Mouse (Mus musculus): Measurements from ENCODE around the gene Tram1l1. TPM values are rescaled to one million over a fixed set of nuclear protein-coding genes. Genes with fewer than 3 reads are reported as not detected.
"Not testable (repeated sequence)": the region's sequence is repeated elsewhere in the genome, so short reads cannot be mapped to it uniquely, and the experiment has no call there.

The Tram1l1 gene
- polyA plus RNA-seq (2014; fragmentation: Nextera tagmentation; extraction: Ambion mirVana): 55.7 and 57.1 TPM in 2 replicates

DNA sequence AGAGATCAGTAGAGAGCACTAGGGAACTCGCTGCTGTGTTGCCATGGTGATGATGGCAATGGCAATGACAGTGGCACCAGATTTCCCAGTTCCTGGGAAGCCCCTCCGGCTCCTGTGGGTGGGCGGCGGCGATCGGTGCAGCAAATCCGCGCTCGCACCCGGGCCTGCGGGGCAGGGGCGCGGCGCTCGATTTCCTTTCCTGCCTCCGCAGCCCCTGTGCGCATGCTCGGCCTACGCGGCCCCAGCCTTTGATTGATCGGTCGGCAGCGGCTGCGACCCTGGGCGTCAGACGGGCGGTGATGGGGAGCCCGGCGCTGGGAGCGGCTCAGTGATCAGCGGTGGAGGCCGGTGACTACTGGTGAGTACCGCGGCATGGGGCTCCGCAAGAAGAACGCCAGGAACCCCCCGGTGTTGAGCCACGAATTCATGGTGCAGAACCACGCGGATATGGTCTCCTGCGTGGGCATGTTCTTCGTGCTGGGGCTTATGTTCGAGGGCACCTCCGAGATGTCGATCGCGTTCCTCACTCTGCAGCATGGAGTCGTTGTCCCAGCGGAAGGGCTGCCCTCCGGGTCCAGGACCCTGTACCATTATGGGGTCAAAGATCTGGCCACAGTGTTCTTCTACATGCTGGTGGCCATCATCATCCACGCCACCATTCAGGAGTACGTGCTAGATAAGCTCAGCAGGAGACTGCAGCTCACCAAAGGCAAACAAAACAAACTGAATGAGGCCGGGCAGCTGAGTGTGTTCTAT, at the start of gene Tram1l1:
Gene Tram1l1 (plus strand): TSS at position 35 of the 756 bp plus-strand sequence.
- Histone ChIP-seq H3K9ac (replicated peaks; ENCODE audit: low read depth, low read length) (peak within 1 kb of the TSS; percentile 55), H3K27me3 (ENCODE audit: control insufficient read depth, insufficient read depth, low read length) (no peaks in the 10 kb centered on the region), H3K4me2 (ENCODE audit: low read depth, low read length) (peak within 1 kb of the TSS; percentile 61), H3K27ac (ENCODE audit: low read depth, low read length) (peak within 1 kb of the TSS; percentile 88), H3K4me1 (ENCODE audit: control insufficient read depth, insufficient read depth, low read length) (peaks cover 17% of the 10 kb centered on the region), H3K36me3 (ENCODE audit: control insufficient read depth, insufficient read depth, low read length) (no peaks in the 10 kb centered on the region; the same call in 1 of the 2 replicates), H3K9me3 (ENCODE audit: control insufficient read depth, low read length) (no peaks in the 10 kb centered on the region), H3K4me3 (ENCODE audit: low read depth, low read length) (peak within 1 kb of the TSS; percentile 42)
- WGBS: 2% methylated on average over 53 of the region's 53 CpGs
- ATAC-seq (ENCODE audit: low read depth): peak; percentile 97

- H3K4me2 ChIP-seq (ENCODE audit: low read depth, low read length): no peak overlapping the region
- H3K4me1 ChIP-seq (ENCODE audit: control insufficient read depth, insufficient read depth, low read length): no peaks in the 10 kb centered on the region
- no peaks in the 10 kb centered on the region for H3K36me3 ChIP-seq (ENCODE audit: control insufficient read depth, insufficient read depth, low read length)
- ATAC-seq (ENCODE audit: low read depth): no peak
- H3K27me3 ChIP-seq (ENCODE audit: control insufficient read depth, insufficient read depth, low read length): no peaks in the 10 kb centered on the region
- no peak overlapping the region for H3K9ac ChIP-seq (replicated peaks; ENCODE audit: low read depth, low read length)
- 69% methylated on average over 4 of the region's 4 CpGs for WGBS
- H3K27ac ChIP-seq (ENCODE audit: low read depth, low read length): no peak overlapping the region
- H3K9me3 ChIP-seq (ENCODE audit: control insufficient read depth, low read length): no peaks in the 10 kb centered on the region
- no peak overlapping the region for H3K4me3 ChIP-seq (ENCODE audit: low read depth, low read length)
Measured at GRCm38 (mm10) chr3:124271229-124271628, 49.4 kb upstream of the Tram1l1 start.

- no peaks in the 10 kb centered on the region for H3K9me3 ChIP-seq (ENCODE audit: control insufficient read depth, low read length)
- H3K36me3 ChIP-seq (ENCODE audit: control insufficient read depth, insufficient read depth, low read length): no peaks in the 10 kb centered on the region
- no peak overlapping the region for H3K4me2 ChIP-seq (ENCODE audit: low read depth, low read length)
- ATAC-seq (ENCODE audit: low read depth): no peak
- H3K27me3 ChIP-seq (ENCODE audit: control insufficient read depth, insufficient read depth, low read length): no peaks in the 10 kb centered on the region
- H3K4me1 ChIP-seq (ENCODE audit: control insufficient read depth, insufficient read depth, low read length): no peaks in the 10 kb centered on the region
- WGBS: 66% methylated on average over 3 of the region's 3 CpGs
- no peak overlapping the region for H3K9ac ChIP-seq (replicated peaks; ENCODE audit: low read depth, low read length)
- no peak overlapping the region for H3K4me3 ChIP-seq (ENCODE audit: low read depth, low read length)
- no peak overlapping the region for H3K27ac ChIP-seq (ENCODE audit: low read depth, low read length)
Measured at GRCm38 (mm10) chr3:124271668-124272067, 49.0 kb upstream of the Tram1l1 start.

DNA sequence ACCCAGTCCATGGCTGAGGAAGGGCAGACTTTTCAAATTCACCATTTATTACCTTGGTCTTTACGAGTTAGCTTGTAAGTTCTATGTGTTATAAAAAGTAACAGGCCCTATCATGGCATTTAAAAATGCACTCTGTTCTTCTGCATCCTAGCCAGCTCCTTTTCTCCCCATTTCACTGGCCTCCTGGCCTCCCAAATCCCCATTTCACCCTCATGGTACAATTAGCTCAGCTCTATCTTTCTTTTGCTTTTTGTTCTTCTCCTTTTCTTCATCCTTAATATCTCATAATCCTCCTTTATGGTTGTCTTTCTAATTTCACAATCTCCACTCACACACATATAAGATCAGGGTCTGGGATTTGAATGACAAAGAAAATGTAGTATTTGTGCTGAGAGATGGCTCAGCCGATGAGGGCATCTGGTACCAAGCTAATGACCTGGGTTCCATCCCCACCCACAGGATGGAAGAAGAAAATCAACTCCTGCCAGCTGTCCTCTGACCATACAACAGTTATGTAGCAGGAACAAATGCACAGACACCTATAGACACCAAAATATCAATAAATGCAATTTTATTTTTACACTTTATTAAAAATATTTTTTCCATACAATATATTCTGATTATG, 48.1 kb upstream of the Tram1l1 start:
- WGBS: 31% methylated on average over 2 of the region's 2 CpGs
- Histone ChIP-seq H3K36me3 (ENCODE audit: control insufficient read depth, insufficient read depth, low read length) (no peaks in the 10 kb centered on the region), H3K4me1 (ENCODE audit: control insufficient read depth, insufficient read depth, low read length) (no peaks in the 10 kb centered on the region), H3K27ac (ENCODE audit: low read depth, low read length) (no peak overlapping the region), H3K9me3 (ENCODE audit: control insufficient read depth, low read length) (no peaks in the 10 kb centered on the region), H3K4me3 (ENCODE audit: low read depth, low read length) (no peak overlapping the region), H3K9ac (replicated peaks; ENCODE audit: low read depth, low read length) (no peak overlapping the region), H3K4me2 (ENCODE audit: low read depth, low read length) (no peak overlapping the region), H3K27me3 (ENCODE audit: control insufficient read depth, insufficient read depth, low read length) (no peaks in the 10 kb centered on the region)
- ATAC-seq (ENCODE audit: low read depth): peak; percentile 68; the same call in 1 of the 2 replicates

- 9% methylated on average over 13 of the region's 13 CpGs for whole genome bisulfite sequencing
- H3K9ac ChIP-seq (replicated peaks; ENCODE audit: low read depth, low read length): not testable (repeated sequence)
- peak; percentile 71; the same call in 1 of the 2 replicates for ATAC-seq (ENCODE audit: low read depth)
Measured at GRCm38 (mm10) chr3:124274928-124275609, 45.6 kb upstream of the Tram1l1 start.

DNA sequence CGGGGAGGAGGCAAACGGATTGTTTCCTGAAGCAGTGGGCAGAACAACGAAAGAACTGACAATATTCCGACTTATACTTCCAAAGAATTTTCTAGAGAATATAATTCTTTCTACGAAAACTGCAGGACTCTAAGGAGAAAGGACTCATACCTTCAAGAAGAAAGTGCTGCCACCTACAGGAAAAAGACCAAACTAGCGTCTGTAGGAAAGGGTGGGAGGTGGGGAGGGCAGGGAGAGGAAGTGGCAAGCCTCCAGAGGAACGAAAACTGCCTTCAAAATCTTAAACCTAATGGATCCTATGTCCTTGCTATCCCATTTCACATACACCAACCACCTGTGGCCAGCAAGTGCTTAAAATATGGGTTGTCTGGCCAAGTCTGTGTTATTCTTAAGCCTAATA, 31.7 kb upstream of the Tram1l1 start:
- not testable (repeated sequence) for H3K9me3 ChIP-seq (ENCODE audit: control insufficient read depth, low read length); H3K4me2 ChIP-seq (ENCODE audit: low read depth, low read length); H3K4me1 ChIP-seq (ENCODE audit: control insufficient read depth, insufficient read depth, low read length); H3K36me3 ChIP-seq (ENCODE audit: control insufficient read depth, insufficient read depth, low read length); H3K27ac ChIP-seq (ENCODE audit: low read depth, low read length); H3K4me3 ChIP-seq (ENCODE audit: low read depth, low read length); ATAC-seq (ENCODE audit: low read depth); H3K9ac ChIP-seq (replicated peaks; ENCODE audit: low read depth, low read length); H3K27me3 ChIP-seq (ENCODE audit: control insufficient read depth, insufficient read depth, low read length)
- 49% methylated on average over 7 of the region's 7 CpGs for WGBS

More at GRCm38 (mm10) chr3:124274928-124275609, 45.6 kb upstream of the Tram1l1 start:
- H3K9me3 ChIP-seq (ENCODE audit: control insufficient read depth, low read length); H3K36me3 ChIP-seq (ENCODE audit: control insufficient read depth, insufficient read depth, low read length); H3K27me3 ChIP-seq (ENCODE audit: control insufficient read depth, insufficient read depth, low read length); H3K4me1 ChIP-seq (ENCODE audit: control insufficient read depth, insufficient read depth, low read length); H3K4me2 ChIP-seq (ENCODE audit: low read depth, low read length); H3K27ac ChIP-seq (ENCODE audit: low read depth, low read length); H3K4me3 ChIP-seq (ENCODE audit: low read depth, low read length): not testable (repeated sequence)

DNA sequence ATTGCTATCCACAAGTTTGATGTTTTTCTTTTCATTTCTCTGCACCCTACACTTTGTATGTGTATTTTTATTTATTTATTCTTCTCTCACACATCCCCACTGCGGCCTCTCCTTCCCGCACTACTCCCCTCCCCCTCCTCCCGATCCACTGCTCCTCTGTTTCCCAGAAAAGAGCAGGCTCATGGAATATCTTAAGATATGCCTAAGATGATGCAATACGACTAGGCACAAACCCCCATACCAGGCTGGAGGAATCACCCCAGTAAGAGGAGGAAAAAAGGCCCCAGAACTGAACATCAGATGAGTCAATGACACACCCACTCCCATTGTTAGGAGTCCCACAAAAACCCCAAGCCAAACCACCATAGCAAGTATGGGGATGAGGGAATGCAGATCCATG, 1.4 kb upstream of the Tram1l1 start:
- Histone ChIP-seq H3K9ac (replicated peaks; ENCODE audit: low read depth, low read length) (no peak overlapping the region), H3K36me3 (ENCODE audit: control insufficient read depth, insufficient read depth, low read length) (no peaks in the 10 kb centered on the region; the same call in 1 of the 2 replicates), H3K9me3 (ENCODE audit: control insufficient read depth, low read length) (no peaks in the 10 kb centered on the region), H3K4me1 (ENCODE audit: control insufficient read depth, insufficient read depth, low read length) (peaks cover 17% of the 10 kb centered on the region), H3K27ac (ENCODE audit: low read depth, low read length) (peak overlapping the region; percentile 64), H3K27me3 (ENCODE audit: control insufficient read depth, insufficient read depth, low read length) (no peaks in the 10 kb centered on the region), H3K4me3 (ENCODE audit: low read depth, low read length) (no peak overlapping the region), H3K4me2 (ENCODE audit: low read depth, low read length) (no peak overlapping the region)
- no peak for ATAC-seq (ENCODE audit: low read depth)
- WGBS: 79% methylated on average over 4 of the region's 4 CpGs

GRCm38 (mm10) chr3:124320398-124320797, 257 bp upstream of the Tram1l1 start:
- Histone ChIP-seq H3K36me3 (ENCODE audit: control insufficient read depth, insufficient read depth, low read length) (no peaks in the 10 kb centered on the region; the same call in 1 of the 2 replicates), H3K4me3 (ENCODE audit: low read depth, low read length) (peak overlapping the region; percentile 42), H3K27me3 (ENCODE audit: control insufficient read depth, insufficient read depth, low read length) (no peaks in the 10 kb centered on the region), H3K27ac (ENCODE audit: low read depth, low read length) (peak overlapping the region; percentile 88), H3K4me1 (ENCODE audit: control insufficient read depth, insufficient read depth, low read length) (peaks cover 17% of the 10 kb centered on the region), H3K9me3 (ENCODE audit: control insufficient read depth, low read length) (no peaks in the 10 kb centered on the region), H3K9ac (replicated peaks; ENCODE audit: low read depth, low read length) (peak overlapping the region; percentile 55), H3K4me2 (ENCODE audit: low read depth, low read length) (peak overlapping the region; percentile 61)
- ATAC-seq (ENCODE audit: low read depth): peak; percentile 55
- 2% methylated on average over 2 of the region's 2 CpGs for WGBS

GRCm38 (mm10) chr3:124346445-124346844, 25.8 kb downstream of the Tram1l1 start:
- ATAC-seq (ENCODE audit: low read depth): no peak
- Histone ChIP-seq H3K36me3 (ENCODE audit: control insufficient read depth, insufficient read depth, low read length) (no peaks in the 10 kb centered on the region), H3K4me1 (ENCODE audit: control insufficient read depth, insufficient read depth, low read length) (no peaks in the 10 kb centered on the region), H3K4me3 (ENCODE audit: low read depth, low read length) (no peak overlapping the region), H3K9me3 (ENCODE audit: control insufficient read depth, low read length) (no peaks in the 10 kb centered on the region), H3K27ac (ENCODE audit: low read depth, low read length) (no peak overlapping the region), H3K27me3 (ENCODE audit: control insufficient read depth, insufficient read depth, low read length) (no peaks in the 10 kb centered on the region), H3K4me2 (ENCODE audit: low read depth, low read length) (no peak overlapping the region), H3K9ac (replicated peaks; ENCODE audit: low read depth, low read length) (no peak overlapping the region)

All from neural tube, embryonic 14.5 days (tissue).